Mouse (Mus musculus): ENCODE data around the gene Nutf2.

DNA sequence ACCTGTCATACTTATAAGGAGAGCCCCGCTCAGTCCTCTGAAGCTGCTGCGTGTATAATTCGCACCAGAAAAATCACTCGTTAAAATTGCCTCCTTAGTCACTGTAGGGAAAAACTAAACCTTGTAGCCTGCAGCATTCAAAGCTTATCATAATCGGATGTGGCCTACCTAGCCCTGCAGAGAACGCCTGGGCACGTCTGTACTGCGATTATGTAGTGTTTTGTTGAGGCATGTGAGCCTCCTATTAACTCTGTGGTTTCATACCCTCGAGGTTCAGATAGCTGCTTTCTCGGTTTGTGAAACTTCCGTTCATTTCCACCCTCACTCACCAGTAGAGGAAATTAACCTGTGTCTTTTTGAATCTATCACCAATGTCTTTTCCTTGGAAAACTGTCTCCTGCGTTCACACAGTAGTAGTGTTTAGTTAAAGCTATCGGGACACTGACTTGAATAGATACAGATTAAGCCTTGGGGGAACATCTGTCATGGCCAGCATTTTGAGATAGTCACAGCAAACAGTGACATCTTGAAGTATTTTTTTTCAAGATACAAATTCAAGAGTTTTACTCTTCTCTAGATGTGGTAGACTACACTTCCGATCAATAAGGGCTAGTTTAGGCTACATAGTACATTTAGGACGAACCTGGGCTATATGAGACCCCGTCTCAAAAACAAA, 40.7 kb downstream of the Nutf2 start:
- no peak for TF ChIP-seq GATA1 (IDR thresholded peaks at IDR 0.05; ENCODE audit: borderline replicate concordance, low read length)
- TF ChIP-seq FLI1 (IDR thresholded peaks at IDR 0.05; ENCODE audit: low read length): no peak
